Mouse (Mus musculus): ENCODE measurements around the gene Hdac5. TPM values are rescaled to one million over a fixed set of nuclear protein-coding genes. Genes with fewer than 3 reads are reported as not detected.

The Hdac5 gene
- polyA plus RNA-seq, 1 experiment from 2014 or later: 45.4 TPM

GRCm38 (mm10) chr11:102146005-102146404 lies 84.0 kb downstream of the Hdac5 start:
- DNase-seq (ENCODE audit: low spot score): peak; percentile 75
- no peak overlapping the region for H3K27ac ChIP-seq (ENCODE audit: low read depth)
- H3K27me3 ChIP-seq (replicated peaks; ENCODE audit: control insufficient read depth, insufficient read depth, low read length): peaks cover 54% of the 10 kb centered on the region
- H3K4me3 ChIP-seq (ENCODE audit: low read depth, low read length): peak overlapping the region; percentile 17
- H3K36me3 ChIP-seq (ENCODE audit: control insufficient read depth, insufficient read depth, low read length): no peaks in the 10 kb centered on the region
- H3K4me2 ChIP-seq (ENCODE audit: low read length): peak overlapping the region; percentile 49
- peaks cover 8% of the 10 kb centered on the region for H3K4me1 ChIP-seq (replicated peaks; ENCODE audit: control insufficient read depth, insufficient read depth, low read length)
- no peaks in the 10 kb centered on the region for H3K9me3 ChIP-seq (ENCODE audit: control insufficient read depth, low read length)
- ATAC-seq (replicated peaks; ENCODE audit: low FRiP score, low TSS enrichment, low read depth): 0 out of 2 replicates have a peak, but pooled peaks have one; percentile 6
- WGBS: 5% methylated on average over 16 of the region's 16 CpGs
- no peak overlapping the region for H3K9ac ChIP-seq (ENCODE audit: low read length)

- Histone ChIP-seq H3K4me1 (replicated peaks; ENCODE audit: control insufficient read depth, insufficient read depth, low read length) (peaks cover 8% of the 10 kb centered on the region), H3K9ac (ENCODE audit: low read length) (no peak within 1 kb of the TSS), H3K27me3 (replicated peaks; ENCODE audit: control insufficient read depth, insufficient read depth, low read length) (peaks cover 54% of the 10 kb centered on the region), H3K27ac (ENCODE audit: low read depth) (no peak within 1 kb of the TSS), H3K4me3 (ENCODE audit: low read depth, low read length) (peak within 1 kb of the TSS; percentile 17), H3K9me3 (ENCODE audit: control insufficient read depth, low read length) (no peaks in the 10 kb centered on the region), H3K36me3 (ENCODE audit: control insufficient read depth, insufficient read depth, low read length) (no peaks in the 10 kb centered on the region), H3K4me2 (ENCODE audit: low read length) (peak within 1 kb of the TSS; percentile 49)
- 1% methylated on average over 50 of the region's 50 CpGs for WGBS
- DNase-seq (ENCODE audit: low spot score): no peak
- ATAC-seq (replicated peaks; ENCODE audit: low FRiP score, low TSS enrichment, low read depth): 0 out of 2 replicates have a peak, but pooled peaks have one; percentile 32
Measured at GRCm38 (mm10) chr11:102145471-102146001, 84.4 kb downstream of the Hdac5 start, which contains the start of gene Nags. Gene Nags, plus strand, starts transcription at chr11:102145513.

- Histone ChIP-seq H3K9ac (ENCODE audit: low read length) (no peak overlapping the region), H3K4me2 (ENCODE audit: low read length) (peak overlapping the region; percentile 49), H3K27me3 (replicated peaks; ENCODE audit: control insufficient read depth, insufficient read depth, low read length) (peaks cover 54% of the 10 kb centered on the region), H3K36me3 (ENCODE audit: control insufficient read depth, insufficient read depth, low read length) (no peaks in the 10 kb centered on the region), H3K4me1 (replicated peaks; ENCODE audit: control insufficient read depth, insufficient read depth, low read length) (peaks cover 8% of the 10 kb centered on the region), H3K4me3 (ENCODE audit: low read depth, low read length) (peak overlapping the region; percentile 17), H3K27ac (ENCODE audit: low read depth) (no peak overlapping the region), H3K9me3 (ENCODE audit: control insufficient read depth, low read length) (no peaks in the 10 kb centered on the region)
- WGBS: 19% methylated on average over 13 of the region's 13 CpGs
- DNase-seq (ENCODE audit: low spot score): no peak
- ATAC-seq (replicated peaks; ENCODE audit: low FRiP score, low TSS enrichment, low read depth): no peak
Measured at GRCm38 (mm10) chr11:102144957-102145470, 85.0 kb downstream of the Hdac5 start.

Small RNA genes lying within 50 kb of the gene (microRNA-seq; reads per million reads assigned to microRNA genes)
- gene Mir8101: 0.59 reads per million

Other genes starting within 250 kb of the Hdac5 start
- gene Cfap97d1, start 245.9 kb downstream of the Hdac5 start, polyA plus RNA-seq (2014; fragmentation: Nextera tagmentation; extraction: Ambion mirVana): not detected in 2 replicates
- 25.3 and 27.0 TPM in 2 replicates for gene Dusp3, start 243.2 kb downstream of the Hdac5 start, polyA plus RNA-seq (2014; fragmentation: Nextera tagmentation; extraction: Ambion mirVana)
- 11.0 and 12.2 TPM in 2 replicates for gene Mpp3, start 201.7 kb downstream of the Hdac5 start, polyA plus RNA-seq (2014; fragmentation: Nextera tagmentation; extraction: Ambion mirVana)
- gene Cd300lg, start 188.7 kb downstream of the Hdac5 start, polyA plus RNA-seq (2014; fragmentation: Nextera tagmentation; extraction: Ambion mirVana): 0.31 and 0.51 TPM in 2 replicates
- gene Mpp2, start 141.7 kb downstream of the Hdac5 start, polyA plus RNA-seq (2014; fragmentation: Nextera tagmentation; extraction: Ambion mirVana): 7.0 TPM in 2 replicates
- 2.0 TPM in 1 of 2 replicates, not detected in the other for gene Ppy, start 128.8 kb downstream of the Hdac5 start, polyA plus RNA-seq (2014; fragmentation: Nextera tagmentation; extraction: Ambion mirVana)
- 41.5 TPM in 1 of 2 replicates, not detected in the other for gene Pyy, start 122.3 kb downstream of the Hdac5 start, polyA plus RNA-seq (2014; fragmentation: Nextera tagmentation; extraction: Ambion mirVana)
- gene Nags, start 84.7 kb downstream of the Hdac5 start, polyA plus RNA-seq (2014; fragmentation: Nextera tagmentation; extraction: Ambion mirVana): 1.7 and 3.4 TPM in 2 replicates
- 22.6 and 27.1 TPM in 2 replicates for gene Tmem101, start 73.8 kb downstream of the Hdac5 start, polyA plus RNA-seq (2014; fragmentation: Nextera tagmentation; extraction: Ambion mirVana)
- gene Lsm12, start 44.9 kb downstream of the Hdac5 start, polyA plus RNA-seq (2014; fragmentation: Nextera tagmentation; extraction: Ambion mirVana): 88.4 and 89.9 TPM in 2 replicates
- 36.0 and 37.4 TPM in 2 replicates for gene G6pc3, start 40.5 kb downstream of the Hdac5 start, polyA plus RNA-seq (2014; fragmentation: Nextera tagmentation; extraction: Ambion mirVana)
- gene BC030867, start 18.7 kb upstream of the Hdac5 start, polyA plus RNA-seq (2014; fragmentation: Nextera tagmentation; extraction: Ambion mirVana): 16.5 and 16.6 TPM in 2 replicates
- 0.08 and 0.16 TPM in 2 replicates for gene Asb16, start 38.6 kb upstream of the Hdac5 start, polyA plus RNA-seq (2014; fragmentation: Nextera tagmentation; extraction: Ambion mirVana)
- gene Tmub2, start 54.8 kb upstream of the Hdac5 start, polyA plus RNA-seq (2014; fragmentation: Nextera tagmentation; extraction: Ambion mirVana): 50.5 and 55.5 TPM in 2 replicates
- gene Atxn7l3, start 66.5 kb upstream of the Hdac5 start, polyA plus RNA-seq (2014; fragmentation: Nextera tagmentation; extraction: Ambion mirVana): 17.5 and 18.1 TPM in 2 replicates
- gene Ubtf, start 89.6 kb upstream of the Hdac5 start, polyA plus RNA-seq (2014; fragmentation: Nextera tagmentation; extraction: Ambion mirVana): 85.5 and 86.0 TPM in 2 replicates
- gene Slc4a1, start 136.0 kb upstream of the Hdac5 start, polyA plus RNA-seq (2014; fragmentation: Nextera tagmentation; extraction: Ambion mirVana): 1.8 and 2.8 TPM in 2 replicates
- gene Rundc3a, start 163.2 kb upstream of the Hdac5 start, polyA plus RNA-seq (2014; fragmentation: Nextera tagmentation; extraction: Ambion mirVana): 7.6 and 10.0 TPM in 2 replicates
- gene Slc25a39, start 177.8 kb upstream of the Hdac5 start, polyA plus RNA-seq (2014; fragmentation: Nextera tagmentation; extraction: Ambion mirVana): 281 and 296 TPM in 2 replicates
- gene Grn, start 200.1 kb upstream of the Hdac5 start, polyA plus RNA-seq (2014; fragmentation: Nextera tagmentation; extraction: Ambion mirVana): 115 and 116 TPM in 2 replicates
- 4.5 and 4.7 TPM in 2 replicates for gene Fam171a2, start 217.5 kb upstream of the Hdac5 start, polyA plus RNA-seq (2014; fragmentation: Nextera tagmentation; extraction: Ambion mirVana)
- gene Itga2b, start 240.0 kb upstream of the Hdac5 start, polyA plus RNA-seq (2014; fragmentation: Nextera tagmentation; extraction: Ambion mirVana): 4.9 and 6.4 TPM in 2 replicates